20 mouse cellular contexts compared by ENCODE assay signal in genomic region chr10:33588800-33589199, GRCm38 (mm10). TPM values are rescaled to one million over a fixed set of nuclear protein-coding genes. Genes with fewer than 3 reads are reported as not detected.
"Had no signal": no experiment of that assay in that cellular context is flagged by ENCODE, and none has a peak within 500 bp of the region (broad histone marks: within the 10 kb centered on the region; RNA-seq: fewer than 3 reads in every experiment).

No protein-coding gene starts in this region.

- H3K9ac ChIP-seq: neural tube, embryonic 13.5 days; neural tube, embryonic 15.5 days; stomach, embryonic 15.5 days had no signal

- H3K27ac ChIP-seq: neural tube, embryonic 13.5 days; neural tube, embryonic 15.5 days; stomach, embryonic 15.5 days; stomach, postnatal 0 days had no signal

- H3K4me1 ChIP-seq: neural tube, embryonic 13.5 days; neural tube, embryonic 15.5 days; stomach, embryonic 15.5 days had no signal

- H3K4me3 ChIP-seq: neural tube, embryonic 13.5 days; neural tube, embryonic 15.5 days; stomach, embryonic 15.5 days had no signal

- H3K4me2 ChIP-seq: neural tube, embryonic 13.5 days; neural tube, embryonic 15.5 days; stomach, embryonic 15.5 days had no signal

- H3K9me3 ChIP-seq: neural tube, embryonic 13.5 days; neural tube, embryonic 15.5 days; stomach, embryonic 15.5 days had no signal

- DNase-seq: retina, postnatal 1 day; right cerebral cortex, adult 18-20 months; right cerebral cortex, postnatal 14 days; right cerebral cortex, postnatal 25 days; right cerebral cortex, postnatal 4 days; spleen, adult 18-20 months; thymus, adult 18-20 months; thymus, adult 2 months; thymus, postnatal 14 days; thymus, postnatal 25 days; thymus, postnatal 36 days; thymus, postnatal 4 days had no signal

- H3K27me3 ChIP-seq: neural tube, embryonic 13.5 days; neural tube, embryonic 15.5 days; stomach, embryonic 15.5 days had no signal

- H3K36me3 ChIP-seq: neural tube, embryonic 13.5 days; neural tube, embryonic 15.5 days; stomach, embryonic 15.5 days had no signal

RNA-seq across cellular contexts. Expression of gene Clvs2, which starts 35.8 kb away (rescaled TPM):
- total RNA-seq: neutrophil, adult 5-6 weeks had no signal
- polyA plus RNA-seq: small intestine, adult 2 months; spleen, adult 2 months; thymus, adult 2 months; thymus, postnatal 0 days had no signal
